Mouse (Mus musculus) limb, embryonic 10.5 days (tissue): ENCODE measurements around the gene Ank3. TPM values are rescaled to one million over a fixed set of nuclear protein-coding genes. Genes with fewer than 3 reads are reported as not detected.

Source experiments
- DNase-seq: peaks from one replicate; pipeline ENCODE4 v3.0.0-alpha.2; 2017; ENCODE audit warnings: low spot score
- H3K27ac ChIP-seq: fragments of 300-500 bp; sonication (generic); 2 replicates; pipeline ENCODE4 v1.5.1; 2016; ENCODE audit warnings: mild to moderate bottlenecking
- H3K27me3 ChIP-seq: fragments of 300-500 bp; sonication (generic); 2 replicates; pipeline ENCODE4 v1.6.1; 2016; ENCODE audit warnings: low read depth, mild to moderate bottlenecking; ENCODE audit not compliant: poor library complexity, severe bottlenecking
- H3K36me3 ChIP-seq: fragments of 300-500 bp; sonication (generic); 2 replicates; pipeline ENCODE4 v1.6.1; 2016; ENCODE audit warnings: mild to moderate bottlenecking, moderate library complexity
- H3K4me1 ChIP-seq: fragments of 300-500 bp; sonication (generic); 2 replicates; pipeline ENCODE4 v1.6.1; 2016
- H3K4me3 ChIP-seq: fragments of 300-500 bp; sonication (generic); 2 replicates; pipeline ENCODE4 v1.5.1; 2016; ENCODE audit warnings: mild to moderate bottlenecking, moderate library complexity
- H3K9me3 ChIP-seq: fragments of 300-500 bp; sonication (generic); replicated peaks from 2 replicates; pipeline ENCODE4 v1.6.1; 2016; ENCODE audit warnings: mild to moderate bottlenecking
- WGBS: fragments of 180-500 bp; shearing (Covaris S2); methylation state at CpG from one replicate; pipeline ENCODE4 v1.1.7; 2016; 5-methylcytosine and 5-hydroxymethylcytosine counted together
- polyA plus RNA-seq: library from polyadenylated mRNA; unstranded; fragments of >200 nt; fragmentation: Nextera tagmentation; extraction: Ambion mirVana; gene quantifications from 2 replicates; pipeline ENCODE4 v1.2.1, GENCODE M21; 2016

Ank3 gene
- polyA plus RNA-seq, 1 experiment from 2014 or later = 26.1 TPM

DNA sequence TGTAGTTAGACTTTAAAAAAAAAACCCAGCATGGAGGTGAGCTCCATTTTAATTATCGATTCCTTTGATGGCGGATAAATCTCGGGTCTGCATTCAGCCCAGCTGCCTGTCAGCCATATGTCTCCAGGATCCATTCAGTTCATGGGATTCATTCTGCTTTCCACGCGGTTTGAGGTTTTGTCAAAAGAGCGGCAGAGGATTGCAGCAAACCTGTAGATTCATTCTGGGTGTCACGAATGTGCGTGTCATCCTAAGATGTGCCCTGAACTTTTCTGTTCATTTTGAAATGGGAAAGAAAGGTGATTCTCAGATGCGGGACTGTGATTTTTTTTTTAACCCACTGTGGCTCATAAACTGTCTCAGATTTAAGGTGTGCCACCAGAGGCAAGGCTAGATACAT, 136.1 kb downstream of the Ank3 start:
- peak; percentile 39 for DNase-seq
- 63% methylated on average over 9 of the region's 9 CpGs for WGBS
- H3K9me3 ChIP-seq = no peaks in the 10 kb centered on the region
- peak overlapping the region; percentile 61 for H3K4me3 ChIP-seq
- 0 out of 2 replicates have a peak overlapping the region, but pooled peaks have one; percentile 88 for H3K27ac ChIP-seq
- H3K27me3 ChIP-seq = no peaks in the 10 kb centered on the region
- H3K36me3 ChIP-seq = peaks cover 2% of the 10 kb centered on the region; the same call in 1 of the 2 replicates
- peaks cover 44% of the 10 kb centered on the region for H3K4me1 ChIP-seq

DNA sequence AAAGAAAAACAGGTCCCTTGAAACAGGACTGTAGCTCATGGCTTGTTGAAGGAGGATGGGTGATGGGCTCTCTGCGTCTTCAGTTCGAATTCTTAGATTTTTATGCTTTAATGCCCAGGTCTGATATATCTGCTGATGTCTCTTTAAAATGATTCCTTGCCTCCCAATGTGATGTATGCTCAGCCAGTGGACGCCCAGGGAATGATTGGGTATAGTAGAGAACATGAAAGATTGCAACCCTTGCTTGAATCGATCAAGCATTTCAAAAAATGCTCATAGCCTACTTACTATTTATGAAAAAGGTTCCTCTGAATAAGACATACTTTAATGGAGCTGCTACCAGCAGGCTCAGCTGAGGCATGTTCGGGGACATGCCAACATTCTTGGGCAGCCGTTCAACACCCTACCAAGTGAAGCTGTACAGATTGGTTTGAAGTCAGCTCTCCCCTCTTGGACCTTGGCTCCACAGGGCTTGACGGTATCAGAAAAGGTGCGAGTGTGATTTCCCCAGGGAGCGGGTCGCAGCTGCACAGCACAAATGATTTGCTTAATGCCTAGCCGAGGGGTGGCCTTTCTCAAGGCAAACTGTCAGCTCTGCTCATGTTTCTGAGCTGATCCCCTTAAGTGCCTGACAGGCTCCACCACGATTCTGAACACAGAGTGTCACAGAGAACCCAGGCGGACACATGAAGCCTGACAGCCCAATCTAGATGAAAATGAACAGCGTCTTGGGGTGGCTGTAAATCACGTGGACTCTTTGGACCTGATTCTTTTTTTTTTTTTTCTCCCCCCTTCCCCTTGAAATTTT, 136.8 kb downstream of the Ank3 start:
- H3K4me1 ChIP-seq = peaks cover 44% of the 10 kb centered on the region
- H3K4me3 ChIP-seq = peak overlapping the region; percentile 61
- WGBS = 58% methylated on average over 15 of the region's 15 CpGs
- peak overlapping the region; percentile 88; the same call in 1 of the 2 replicates for H3K27ac ChIP-seq
- no peaks in the 10 kb centered on the region for H3K9me3 ChIP-seq
- DNase-seq = peak; percentile 47
- no peaks in the 10 kb centered on the region for H3K27me3 ChIP-seq
- peaks cover 5% of the 10 kb centered on the region; the same call in 1 of the 2 replicates for H3K36me3 ChIP-seq

DNA sequence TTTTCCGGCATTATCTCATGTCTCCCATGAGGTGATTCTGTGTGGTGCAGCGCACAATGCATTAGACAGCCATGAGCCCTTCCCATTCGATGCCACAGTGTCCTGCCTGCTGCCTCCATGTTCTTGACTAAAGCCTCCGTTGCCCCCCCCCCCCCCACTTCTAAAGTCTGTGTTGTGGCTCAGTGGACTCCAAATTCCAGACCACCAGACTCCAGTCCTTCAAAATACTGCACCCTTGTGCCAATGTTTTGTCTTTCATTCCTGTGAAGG, 137.3 kb downstream of the Ank3 start:
- Histone ChIP-seq H3K9me3 (no peaks in the 10 kb centered on the region), H3K27me3 (no peaks in the 10 kb centered on the region), H3K4me1 (peaks cover 44% of the 10 kb centered on the region), H3K4me3 (peak overlapping the region; percentile 61; the same call in 1 of the 2 replicates), H3K36me3 (peaks cover 5% of the 10 kb centered on the region; the same call in 1 of the 2 replicates), H3K27ac (no peak overlapping the region)
- no peak for DNase-seq
- WGBS = 72% methylated on average over 4 of the region's 4 CpGs

DNA sequence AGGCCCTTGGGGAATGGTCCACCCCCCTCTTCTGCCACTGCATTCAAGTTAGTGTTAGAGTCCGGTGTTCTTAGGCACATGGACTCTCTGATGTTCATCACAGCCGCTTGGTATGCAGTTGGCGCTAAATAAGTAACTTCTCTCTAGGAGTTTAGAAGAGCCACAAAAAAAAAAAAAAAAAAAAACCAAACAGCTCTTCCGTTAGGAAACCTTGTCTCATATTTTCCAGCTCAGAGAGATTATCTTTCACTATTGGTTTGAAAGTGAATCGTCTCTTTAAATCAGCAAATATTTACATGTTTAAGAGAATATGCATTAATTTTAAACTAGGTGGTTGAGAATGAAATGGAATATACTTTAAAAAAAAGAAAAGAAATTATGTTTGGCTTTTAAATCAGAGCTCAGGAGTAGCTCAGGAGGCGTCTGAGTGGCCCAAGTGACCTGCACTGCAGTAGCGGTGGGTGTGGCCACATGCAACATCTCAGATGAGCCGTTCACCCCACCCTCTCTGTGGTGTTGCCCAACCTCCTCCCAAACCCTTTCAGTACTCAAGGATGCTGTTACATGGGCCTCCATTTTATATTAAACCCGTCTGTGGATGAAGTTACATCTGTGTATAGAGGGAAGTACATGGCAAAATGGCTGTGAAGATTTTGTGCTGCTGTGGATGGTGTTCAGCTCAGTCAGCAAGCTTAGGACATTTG, 138.0 kb downstream of the Ank3 start:
- H3K36me3 ChIP-seq = peaks cover 5% of the 10 kb centered on the region; the same call in 1 of the 2 replicates
- H3K27me3 ChIP-seq = no peaks in the 10 kb centered on the region
- no peak for DNase-seq
- H3K4me1 ChIP-seq = peaks cover 44% of the 10 kb centered on the region
- H3K27ac ChIP-seq = no peak overlapping the region
- no peaks in the 10 kb centered on the region for H3K9me3 ChIP-seq
- WGBS = 80% methylated on average over 9 of the region's 9 CpGs
- no peak overlapping the region for H3K4me3 ChIP-seq

DNA sequence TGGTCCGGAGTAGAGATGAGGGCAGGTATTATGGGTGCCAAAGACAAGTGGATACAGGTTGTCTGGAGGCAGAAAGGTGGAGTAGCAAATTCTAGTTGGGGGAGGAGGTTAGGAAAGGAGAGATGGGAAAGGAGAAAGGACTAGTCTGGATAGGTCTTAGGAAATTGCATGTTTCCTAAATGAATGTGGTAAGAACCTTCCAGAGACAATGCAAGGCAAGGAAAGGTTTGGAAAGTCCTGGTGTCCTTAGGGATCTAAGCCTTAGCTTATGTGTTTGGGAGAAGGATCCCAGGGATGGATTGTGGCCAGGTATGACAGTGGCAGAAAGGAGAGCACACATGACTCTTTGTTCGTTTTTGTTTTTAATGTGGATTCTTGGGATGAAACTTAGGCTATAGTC, 139.7 kb downstream of the Ank3 start:
- WGBS = 95% methylated on average over 2 of the region's 2 CpGs
- no peak for DNase-seq
- Histone ChIP-seq H3K9me3 (no peaks in the 10 kb centered on the region), H3K27me3 (no peaks in the 10 kb centered on the region), H3K4me3 (no peak overlapping the region), H3K4me1 (peaks cover 30% of the 10 kb centered on the region), H3K27ac (no peak overlapping the region), H3K36me3 (peaks cover 5% of the 10 kb centered on the region; the same call in 1 of the 2 replicates)

DNA sequence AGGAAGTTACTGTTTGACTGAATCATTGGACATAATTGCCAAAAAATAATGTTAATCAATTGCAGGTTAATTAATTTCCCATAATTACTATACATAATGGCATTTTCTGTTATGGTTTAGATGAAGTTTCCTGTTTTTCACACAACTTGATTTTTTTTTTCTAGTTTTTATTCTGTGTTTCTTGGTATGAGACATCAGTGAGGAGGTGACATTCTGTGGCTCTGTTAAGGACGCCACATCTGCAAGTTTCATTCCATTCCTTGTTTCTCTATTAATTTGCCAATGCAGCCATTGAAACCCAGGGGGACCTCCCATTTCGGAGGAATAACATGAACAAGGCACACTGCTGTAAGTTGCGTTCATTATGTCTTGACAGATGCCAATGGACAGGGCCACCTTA, 143.9 kb downstream of the Ank3 start:
- Histone ChIP-seq H3K9me3 (no peaks in the 10 kb centered on the region), H3K27me3 (no peaks in the 10 kb centered on the region), H3K4me1 (no peaks in the 10 kb centered on the region), H3K27ac (no peak overlapping the region), H3K36me3 (peaks cover 5% of the 10 kb centered on the region; the same call in 1 of the 2 replicates), H3K4me3 (no peak overlapping the region)
- DNase-seq = no peak
- 91% methylated on average over 3 of the region's 3 CpGs for WGBS

DNA sequence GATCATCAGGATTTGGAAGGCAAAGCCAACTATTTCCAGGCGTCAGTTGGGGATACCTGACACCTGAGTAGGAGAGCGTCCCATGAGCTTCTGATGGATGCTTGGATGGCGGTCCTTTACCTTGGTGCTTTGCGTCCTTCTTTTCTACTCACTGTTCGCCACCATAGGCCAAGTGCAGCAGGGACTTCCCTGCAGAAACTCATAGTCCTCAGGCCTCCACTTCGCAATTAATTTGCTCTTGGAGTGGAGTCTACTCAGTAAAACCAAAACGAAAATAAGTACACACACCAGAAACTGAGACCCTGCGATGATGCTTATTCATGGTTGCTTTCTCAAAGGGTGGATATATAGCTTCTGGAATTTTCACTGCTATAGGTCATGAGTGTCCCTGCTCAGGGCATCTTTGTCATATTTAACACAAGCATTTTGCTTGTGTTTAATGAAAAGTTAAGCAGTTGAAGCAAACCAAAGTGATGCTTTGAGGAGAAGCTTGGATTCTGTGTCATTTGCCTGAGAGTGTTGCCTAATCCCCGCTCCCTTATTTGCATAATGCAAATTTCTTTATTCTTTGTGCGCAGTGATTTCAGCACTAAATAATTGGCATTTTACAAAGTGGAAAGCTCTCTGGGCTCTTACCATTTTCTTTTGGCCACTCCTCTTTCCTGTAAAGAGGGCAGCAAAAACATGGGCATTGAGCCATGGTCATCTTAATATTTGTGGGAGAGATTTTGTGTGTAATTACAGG, 145.5 kb downstream of the Ank3 start:
- Histone ChIP-seq H3K27me3 (no peaks in the 10 kb centered on the region), H3K4me1 (no peaks in the 10 kb centered on the region), H3K4me3 (no peak overlapping the region), H3K27ac (no peak overlapping the region), H3K36me3 (0 out of 2 replicates have a peak, but pooled peaks cover 3% of the 10 kb centered on the region), H3K9me3 (no peaks in the 10 kb centered on the region)
- 94% methylated on average over 10 of the region's 10 CpGs for WGBS
- peak; percentile 12 for DNase-seq

DNA sequence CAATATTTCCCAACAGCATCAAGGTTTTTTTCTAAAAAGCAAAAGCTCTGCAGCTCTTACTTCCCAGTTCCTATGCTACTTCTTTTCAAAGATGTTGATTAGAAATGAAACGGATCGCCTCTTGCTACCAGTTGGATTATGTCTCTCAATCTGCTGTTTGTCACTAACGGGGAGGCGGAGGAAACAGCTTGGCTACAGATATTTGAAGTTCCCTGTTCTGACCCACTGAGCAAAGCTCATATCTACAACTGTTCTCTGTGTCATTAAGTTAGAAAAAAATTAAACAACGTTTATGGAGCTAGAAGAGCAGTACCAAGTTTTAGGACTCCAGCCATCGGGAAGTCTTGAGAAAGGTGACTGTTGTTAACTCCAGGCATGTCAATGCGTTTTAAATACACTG, 146.1 kb downstream of the Ank3 start:
- H3K9me3 ChIP-seq = no peaks in the 10 kb centered on the region
- WGBS = 93% methylated on average over 7 of the region's 7 CpGs
- no peak overlapping the region for H3K27ac ChIP-seq
- no peak overlapping the region for H3K4me3 ChIP-seq
- H3K36me3 ChIP-seq = 0 out of 2 replicates have a peak, but pooled peaks cover 3% of the 10 kb centered on the region
- no peaks in the 10 kb centered on the region for H3K4me1 ChIP-seq
- DNase-seq = no peak
- H3K27me3 ChIP-seq = no peaks in the 10 kb centered on the region

DNA sequence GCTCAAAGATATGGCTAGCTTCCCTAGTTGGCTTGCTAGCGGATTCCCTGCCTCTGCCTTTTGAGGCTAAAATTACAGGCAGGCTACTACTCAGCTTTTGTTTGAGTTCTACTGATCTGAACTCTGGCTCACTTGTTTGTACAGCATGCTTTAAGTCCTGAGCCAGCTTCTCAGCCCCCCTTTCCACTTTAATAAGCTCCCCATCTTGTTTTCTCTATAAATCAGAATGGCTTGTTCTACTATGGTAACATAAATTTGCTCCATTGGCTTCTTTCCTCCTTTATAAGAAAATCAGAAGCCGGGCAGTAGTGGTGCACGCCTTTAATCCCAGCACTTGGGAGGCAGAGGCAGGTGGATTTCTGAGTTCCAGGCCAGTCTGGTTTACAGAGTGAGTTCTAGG, 147.4 kb downstream of the Ank3 start:
- Histone ChIP-seq H3K36me3 (no peaks in the 10 kb centered on the region), H3K4me3 (no peak overlapping the region), H3K27ac (no peak overlapping the region), H3K27me3 (no peaks in the 10 kb centered on the region), H3K4me1 (no peaks in the 10 kb centered on the region), H3K9me3 (no peaks in the 10 kb centered on the region)
- no peak for DNase-seq
- WGBS = 90% methylated on average over 3 of the region's 3 CpGs

DNA sequence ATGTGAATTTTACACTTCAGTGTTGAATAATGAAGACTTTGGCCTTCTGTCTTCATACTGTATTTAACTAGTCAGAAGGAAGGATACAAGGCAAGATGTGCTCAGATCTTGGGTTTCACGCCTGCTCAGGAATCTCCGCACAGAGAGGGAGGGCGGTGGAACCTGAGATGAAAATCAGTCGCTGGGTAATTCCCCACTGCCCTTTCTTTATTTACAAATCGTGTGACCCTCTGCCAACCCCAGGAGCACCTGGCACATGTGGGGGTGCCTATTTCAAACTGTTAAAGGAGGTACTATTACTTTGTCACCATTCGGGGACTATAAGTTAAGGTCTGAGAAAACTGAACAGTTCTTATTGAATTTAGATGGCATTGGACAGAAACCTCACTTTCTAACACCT, 148.1 kb downstream of the Ank3 start:
- H3K27ac ChIP-seq = no peak overlapping the region
- no peak for DNase-seq
- H3K4me1 ChIP-seq = no peaks in the 10 kb centered on the region
- H3K36me3 ChIP-seq = no peaks in the 10 kb centered on the region
- no peaks in the 10 kb centered on the region for H3K27me3 ChIP-seq
- H3K9me3 ChIP-seq = no peaks in the 10 kb centered on the region
- 79% methylated on average over 6 of the region's 6 CpGs for WGBS
- no peak overlapping the region for H3K4me3 ChIP-seq

DNA sequence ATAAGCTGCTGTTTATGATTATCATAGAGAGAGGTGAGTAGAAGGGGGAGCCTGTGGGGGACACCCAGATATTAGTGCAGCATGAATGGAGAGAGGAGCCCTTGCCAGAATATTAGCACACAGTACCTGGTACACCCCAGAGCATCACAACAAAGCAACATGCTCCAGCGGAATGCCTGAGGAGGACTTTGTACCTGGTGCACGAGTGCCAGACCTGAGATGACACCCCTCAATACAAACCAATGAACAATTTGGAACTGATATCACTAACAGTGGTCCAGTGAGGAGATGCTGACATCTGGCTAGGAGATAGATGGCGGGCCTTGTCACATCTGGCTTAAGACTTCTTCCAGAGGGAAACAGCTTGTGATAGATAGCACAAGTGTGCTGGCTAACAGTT, 150.2 kb downstream of the Ank3 start:
- Histone ChIP-seq H3K4me3 (no peak overlapping the region), H3K4me1 (no peaks in the 10 kb centered on the region), H3K27ac (no peak overlapping the region), H3K9me3 (no peaks in the 10 kb centered on the region), H3K36me3 (no peaks in the 10 kb centered on the region), H3K27me3 (no peaks in the 10 kb centered on the region)
- DNase-seq = no peak
- 90% methylated on average over 3 of the region's 3 CpGs for WGBS

DNA sequence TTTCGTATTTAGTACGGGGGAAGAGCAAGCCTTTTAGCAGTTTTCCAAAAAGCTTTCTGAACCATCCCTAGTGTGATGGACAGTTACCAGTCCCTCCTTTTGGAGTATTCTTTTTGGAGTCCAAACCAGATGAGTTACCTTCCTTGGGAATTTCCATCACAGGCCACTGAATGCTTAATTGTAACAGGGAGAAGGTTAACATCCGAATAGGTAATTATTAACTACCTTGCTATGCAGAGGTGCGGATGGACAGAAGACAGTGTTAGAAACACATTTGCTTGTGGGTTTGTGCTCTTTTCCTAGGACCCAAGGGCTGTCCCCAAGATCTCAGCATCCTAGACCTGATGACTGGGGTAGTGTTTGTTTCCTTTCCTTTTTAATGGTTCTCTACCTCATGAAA, 150.6 kb downstream of the Ank3 start:
- Histone ChIP-seq H3K27me3 (no peaks in the 10 kb centered on the region), H3K9me3 (no peaks in the 10 kb centered on the region), H3K36me3 (no peaks in the 10 kb centered on the region), H3K4me1 (no peaks in the 10 kb centered on the region), H3K27ac (no peak overlapping the region), H3K4me3 (no peak overlapping the region)
- WGBS = 92% methylated on average over 4 of the region's 4 CpGs
- no peak for DNase-seq

DNA sequence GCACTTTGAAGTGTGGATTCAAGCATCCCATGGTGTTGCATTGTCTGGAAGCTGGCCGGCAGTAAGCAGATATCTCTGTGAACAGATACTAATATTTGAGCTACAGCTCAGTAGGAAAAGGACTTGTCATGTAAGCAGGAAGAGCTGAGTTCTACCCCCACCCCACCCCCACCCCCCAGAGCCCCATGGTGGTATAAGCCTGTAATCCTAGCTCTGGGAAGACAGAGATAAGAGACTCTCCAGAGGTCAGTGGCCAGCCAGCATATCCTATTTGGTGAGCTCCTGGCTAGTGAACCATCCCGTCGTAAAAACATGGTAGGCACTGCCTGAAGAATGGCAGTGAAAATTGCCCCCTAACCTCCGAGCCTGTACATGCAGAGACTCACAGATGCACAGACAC, 152.3 kb downstream of the Ank3 start:
- Histone ChIP-seq H3K27me3 (no peaks in the 10 kb centered on the region), H3K36me3 (no peaks in the 10 kb centered on the region), H3K4me3 (no peak overlapping the region), H3K4me1 (no peaks in the 10 kb centered on the region), H3K9me3 (no peaks in the 10 kb centered on the region), H3K27ac (no peak overlapping the region)
- no peak for DNase-seq
- 55% methylated on average over 4 of the region's 4 CpGs for WGBS
